Mouse (Mus musculus) right cerebral cortex, postnatal 4 days (tissue): Measurements from ENCODE around the gene Fam149a.

Experiments used
- DNase-seq: peaks from one replicate; pipeline ENCODE4 v3.0.0-alpha.2; 2022

The Fam149a gene

DNA sequence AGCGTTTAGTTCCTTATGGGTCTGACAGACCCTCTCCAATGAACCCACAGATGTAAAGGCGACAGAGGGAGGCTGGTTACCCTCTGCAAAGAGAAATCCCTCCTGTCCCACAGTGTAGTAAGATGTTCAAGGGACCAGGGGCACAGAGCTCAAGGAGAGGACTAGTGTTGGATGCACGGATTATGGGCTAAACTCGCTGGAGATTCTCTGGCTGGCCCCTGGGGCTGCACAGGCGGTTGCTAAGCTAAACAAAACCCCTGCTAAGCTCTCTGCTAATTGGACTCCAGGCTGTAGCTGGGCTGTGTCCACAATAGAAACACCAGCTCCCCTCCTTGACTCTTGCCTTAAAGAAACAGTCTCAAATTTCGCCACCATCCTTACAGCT is at the start of gene Fam149a:
Gene Fam149a (minus strand): TSS at position 329 of the 385 bp plus-strand sequence.
- DNase-seq = no peak

DNA sequence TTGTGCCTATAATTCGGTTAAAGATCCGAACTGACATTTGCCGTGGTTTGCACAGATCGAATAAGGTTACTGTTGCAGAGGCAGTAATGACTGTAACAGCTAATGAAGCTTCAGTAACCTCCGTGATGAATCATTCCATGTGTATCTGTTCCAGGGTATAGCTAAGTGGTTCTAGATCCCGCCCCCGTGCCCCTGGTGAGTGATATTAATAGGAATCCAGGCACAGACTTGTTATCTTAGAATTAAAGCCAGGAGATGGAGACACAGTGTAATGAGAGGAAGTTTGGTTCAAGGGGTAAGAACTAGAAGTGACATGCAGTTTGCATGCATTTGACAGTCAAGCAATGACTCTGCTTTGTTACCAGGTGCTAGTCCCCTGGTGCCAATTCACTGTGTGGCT is 38.1 kb upstream of the Fam149a start:
- DNase-seq = no peak

DNA sequence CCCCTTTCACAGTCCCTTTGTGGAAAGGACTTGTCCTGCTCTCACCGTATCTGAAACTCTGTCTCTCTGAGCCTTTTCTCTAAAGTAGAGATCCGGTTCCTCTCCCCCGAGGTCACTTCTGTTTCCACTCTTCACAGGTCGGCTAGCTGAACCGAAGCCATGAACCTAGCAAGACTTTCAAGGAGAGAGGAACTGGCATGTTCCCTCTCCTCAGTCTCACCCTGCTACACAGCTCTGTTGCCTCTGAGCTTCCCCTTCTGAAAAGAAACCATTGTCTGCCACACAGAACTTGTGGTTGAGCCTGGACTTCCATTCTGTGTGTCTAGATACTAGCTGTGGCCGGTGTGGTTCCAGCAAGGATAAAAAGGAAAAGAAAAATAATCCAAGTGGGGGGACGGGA is 32.9 kb upstream of the Fam149a start:
- no peak for DNase-seq

DNA sequence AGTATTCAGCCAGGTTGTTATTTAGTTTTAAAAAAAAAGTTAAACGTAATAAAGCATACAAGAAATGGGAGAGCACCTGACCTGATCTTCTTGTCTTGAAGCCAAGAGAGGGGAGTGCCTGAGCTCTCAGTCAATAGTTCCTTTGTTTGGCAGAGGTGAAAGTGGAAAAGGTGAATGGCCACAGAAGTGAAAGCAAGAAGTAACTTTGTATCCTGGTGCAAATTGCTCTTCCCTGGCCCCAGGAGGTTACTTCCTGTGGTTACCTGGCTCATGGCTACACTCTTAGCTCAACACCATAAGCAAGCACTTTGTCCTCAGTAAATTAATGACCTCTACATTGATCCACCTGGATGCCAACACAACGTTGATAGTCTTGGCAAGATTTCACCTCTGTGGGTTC is 28.8 kb upstream of the Fam149a start, which contains the start of gene Tlr3:
Gene Tlr3 (minus strand): TSS at position 199 of the 400 bp plus-strand sequence.
- no peak for DNase-seq

DNA sequence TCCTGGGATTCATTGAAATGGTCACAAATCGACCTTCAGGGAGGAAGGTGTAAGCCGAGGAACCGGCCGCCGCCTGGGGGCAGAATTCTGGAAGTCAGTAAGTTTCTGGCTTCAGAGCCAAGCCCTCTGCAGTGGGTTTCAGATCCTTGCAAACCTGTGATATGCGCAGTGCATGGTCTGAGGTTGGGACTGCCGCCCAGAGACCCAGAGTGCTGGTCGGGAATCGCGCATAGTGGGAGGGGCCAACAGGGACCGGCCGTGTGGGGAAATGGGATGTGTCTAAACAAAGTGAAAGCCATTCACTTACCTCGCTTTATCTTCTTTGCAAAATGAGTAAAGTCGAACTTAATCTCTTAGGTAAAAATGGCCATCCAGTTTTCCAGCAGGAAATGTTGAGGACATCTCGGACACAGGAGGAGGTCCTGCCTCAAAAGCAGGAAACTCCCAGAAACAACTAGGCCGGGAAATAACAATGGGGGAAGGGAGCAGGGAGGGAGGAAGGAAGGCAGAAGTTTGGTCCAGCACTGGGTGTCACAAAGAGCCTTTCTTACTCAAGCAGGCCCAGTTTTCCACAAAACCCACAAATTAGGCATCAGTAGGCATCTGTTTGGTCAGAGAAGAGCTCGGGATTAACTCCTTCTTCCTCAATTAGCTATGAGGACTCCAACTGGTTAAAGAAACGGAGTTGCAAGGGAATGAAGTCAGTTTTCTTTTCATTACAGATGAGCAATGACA is 28.2 kb upstream of the Fam149a start:
- DNase-seq = peak; percentile 26

DNA sequence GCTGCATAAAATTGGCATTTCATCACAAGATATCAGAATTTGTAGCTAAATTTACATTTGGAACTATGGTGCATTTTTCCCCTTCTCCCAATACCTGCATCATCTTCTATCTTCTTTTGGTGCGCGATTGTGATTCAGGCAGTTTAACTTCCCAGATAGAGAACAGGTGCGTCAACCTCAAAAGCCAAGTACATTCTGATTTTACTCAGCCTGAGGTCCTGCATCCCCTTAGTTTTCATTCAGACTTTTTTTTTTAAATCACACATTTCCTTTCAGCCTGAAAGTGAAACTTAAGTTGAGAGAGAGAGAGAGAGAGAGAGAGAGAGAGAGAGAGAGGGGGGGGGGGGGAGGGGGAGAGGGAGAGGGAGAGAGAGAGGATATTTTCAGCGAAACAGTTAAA is 27.6 kb upstream of the Fam149a start:
- DNase-seq = no peak

DNA sequence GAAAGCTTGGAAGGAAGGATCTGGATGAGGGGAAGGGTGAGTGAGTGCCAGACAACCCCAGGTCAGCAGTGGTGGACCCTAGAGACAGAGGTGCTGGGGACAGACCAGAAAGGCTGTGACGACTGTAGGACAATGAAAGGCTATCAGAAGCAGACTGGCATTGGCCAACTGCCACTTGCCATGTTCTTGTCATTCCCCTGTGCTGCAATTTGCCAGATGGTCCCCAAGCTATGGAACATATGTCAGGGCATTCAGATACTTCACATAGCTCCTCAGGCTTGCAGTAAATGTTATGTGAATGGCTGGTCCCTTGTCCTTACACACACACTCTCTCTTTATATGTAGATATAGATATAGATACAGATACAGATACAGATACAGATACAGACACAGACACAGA is 1.2 kb upstream of the Fam149a start:
- no peak for DNase-seq

DNA sequence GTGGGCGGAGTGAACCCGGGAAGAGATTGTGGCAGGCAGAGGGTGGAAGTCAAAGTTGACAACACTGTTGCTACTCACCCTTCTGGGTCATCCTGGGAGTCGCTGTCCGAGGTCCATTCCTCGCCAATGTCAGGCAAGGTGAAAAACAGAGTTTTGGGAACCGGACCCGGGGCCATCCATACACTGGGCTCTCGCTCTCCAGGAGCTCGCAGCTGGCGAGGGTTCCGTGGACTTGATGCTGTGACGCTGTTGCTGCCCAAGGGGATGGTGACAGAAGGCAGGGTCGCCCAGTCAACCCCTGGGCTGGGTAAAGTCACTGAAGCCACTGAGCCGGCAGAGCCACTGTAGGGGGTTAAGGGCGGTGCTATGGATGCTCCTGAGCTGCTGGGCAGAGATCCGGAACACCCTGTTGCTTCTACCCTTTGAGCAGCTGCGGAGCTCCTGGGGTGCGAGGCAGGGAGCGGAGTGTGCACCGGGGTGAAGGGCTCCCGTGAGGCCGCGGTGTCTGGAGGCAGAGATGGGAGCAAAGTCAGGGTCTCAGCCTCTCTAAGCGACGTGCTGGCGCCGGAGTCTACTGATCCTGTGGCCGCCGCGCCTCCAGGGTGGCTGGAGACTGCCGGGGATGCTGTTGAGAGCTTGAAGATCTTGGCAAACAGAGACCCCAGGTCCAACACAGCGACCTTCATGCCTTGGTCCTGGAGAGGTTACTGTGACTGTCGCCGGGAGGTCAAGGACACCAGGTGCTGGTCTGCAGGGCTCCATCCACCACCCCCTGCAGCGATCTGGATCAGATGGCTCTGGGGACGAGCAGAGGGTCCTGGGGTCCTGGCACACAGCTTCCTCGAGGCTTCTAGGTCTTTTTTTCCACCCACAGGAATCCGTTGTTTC is 772 bp downstream of the Fam149a start:
- no peak for DNase-seq

DNA sequence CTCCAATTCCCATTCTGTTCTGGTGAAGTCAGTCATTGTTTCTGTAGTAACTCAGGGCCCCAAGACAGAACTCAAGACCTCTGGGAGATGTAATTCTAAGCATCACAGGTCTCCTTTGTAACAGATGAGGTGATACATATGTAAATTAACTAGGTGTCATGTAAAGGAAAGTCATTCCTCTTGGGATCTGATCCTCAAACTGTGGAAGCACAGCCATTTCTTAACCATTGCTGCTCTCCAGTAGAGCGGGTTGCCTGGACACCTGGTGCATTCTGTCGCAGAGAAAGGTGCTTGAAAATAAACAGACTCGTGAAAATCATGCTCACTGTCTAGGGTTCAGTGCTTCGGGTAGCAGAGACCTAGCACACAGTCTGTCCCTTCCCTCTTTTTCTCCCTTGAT is 1.5 kb downstream of the Fam149a start:
- DNase-seq = no peak

DNA sequence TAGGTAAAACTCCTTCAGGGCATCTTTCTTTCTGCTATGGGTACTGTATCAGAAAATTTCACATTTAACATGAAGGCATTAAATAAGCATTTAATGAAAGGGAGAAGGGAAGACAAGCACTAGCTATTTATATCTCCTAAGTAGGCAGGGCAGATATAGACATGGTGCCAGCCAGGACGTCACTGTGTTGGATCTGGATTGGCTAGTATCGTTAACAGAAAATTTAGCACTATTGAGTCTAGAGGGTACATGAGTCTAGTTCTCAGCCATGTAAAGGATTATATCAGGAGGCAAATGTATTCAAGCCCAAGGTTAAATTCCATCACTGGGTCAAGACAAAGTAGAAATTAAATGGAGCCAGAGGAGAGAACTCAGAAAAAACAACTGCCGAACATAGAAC is 8.0 kb downstream of the Fam149a start:
- DNase-seq = no peak

DNA sequence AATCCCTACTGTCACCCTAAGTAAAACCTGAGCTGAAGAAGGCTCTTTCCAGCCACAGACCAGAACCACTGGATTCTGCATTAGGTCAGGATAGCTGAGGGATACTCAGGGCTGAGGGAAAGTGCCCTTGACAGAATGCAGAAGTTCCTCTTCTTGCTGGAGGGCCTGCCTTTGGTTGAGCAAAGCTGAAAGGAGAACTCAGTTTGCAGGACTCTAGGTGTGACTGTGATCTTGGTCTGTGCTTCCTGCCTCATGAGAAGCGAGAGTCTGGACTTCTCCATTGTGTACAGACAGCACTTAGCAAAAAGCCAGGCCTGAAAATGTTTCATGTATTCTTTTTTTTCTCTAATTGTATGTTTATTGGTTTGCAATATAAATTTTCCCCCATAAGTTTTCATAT is 14.9 kb downstream of the Fam149a start:
- no peak for DNase-seq

DNA sequence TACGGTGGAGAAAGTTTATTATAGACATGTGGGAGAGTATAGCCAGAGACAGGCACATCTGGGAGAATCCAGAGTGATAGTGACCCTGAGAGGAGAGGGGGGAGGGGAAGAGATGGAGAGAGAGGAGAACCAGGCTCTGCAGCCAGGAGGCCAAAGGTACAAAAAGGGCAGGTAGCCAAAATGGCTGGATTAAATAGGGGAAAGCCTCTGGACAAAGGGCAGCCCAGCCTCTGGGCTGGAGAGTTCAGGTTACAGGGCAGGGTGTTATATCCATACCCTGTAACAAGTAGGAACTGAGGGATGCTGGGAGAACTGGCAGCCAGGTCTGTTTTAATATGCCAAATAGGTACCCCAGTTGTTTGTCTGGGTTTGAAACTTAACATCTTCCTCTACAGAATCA is 18.9 kb downstream of the Fam149a start:
- DNase-seq = no peak

DNA sequence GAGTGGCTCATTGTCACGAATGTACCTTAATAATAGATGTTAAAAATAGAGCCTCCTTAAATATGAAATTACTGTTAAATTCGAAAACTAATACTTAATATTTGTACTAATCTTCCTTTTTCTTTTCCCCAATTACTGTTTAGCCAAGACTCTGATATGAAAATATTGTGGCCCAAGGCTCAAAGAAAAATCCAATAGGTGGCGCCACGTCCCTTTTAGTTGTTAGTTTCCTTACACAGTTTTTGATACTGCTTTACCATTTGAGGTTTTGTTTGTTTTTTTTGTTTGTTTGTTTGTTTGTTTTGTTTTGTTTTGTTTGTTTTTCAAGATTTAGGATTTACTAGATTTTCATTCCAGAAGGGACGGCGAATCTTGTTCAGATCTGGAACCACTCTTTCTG is 19.8 kb downstream of the Fam149a start:
- DNase-seq = peak; percentile 54

DNA sequence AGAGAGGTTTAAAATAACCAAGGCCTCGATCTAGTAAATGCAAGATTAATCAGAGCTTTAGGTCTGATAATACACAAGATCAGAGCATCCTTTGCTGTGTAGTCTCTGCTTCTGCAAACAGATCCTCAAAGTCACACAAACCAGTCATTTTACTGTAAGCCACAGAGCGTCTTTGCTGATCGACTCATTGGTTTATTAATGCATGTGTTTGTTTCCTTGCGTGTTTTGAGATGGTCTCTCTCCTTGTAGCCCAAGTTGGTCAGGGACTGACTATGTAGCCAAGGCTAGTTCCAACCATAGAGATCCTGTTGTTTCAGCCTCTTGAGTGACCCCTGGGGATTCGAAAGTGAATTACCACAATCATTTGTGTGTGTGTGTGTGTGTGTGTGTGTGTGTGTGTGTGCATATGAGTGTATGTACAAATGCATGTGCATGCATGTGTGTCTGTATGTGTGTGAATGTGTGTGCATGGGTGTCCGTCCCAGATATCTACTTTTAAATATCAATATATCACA is 22.9 kb downstream of the Fam149a start:
- no peak for DNase-seq

DNA sequence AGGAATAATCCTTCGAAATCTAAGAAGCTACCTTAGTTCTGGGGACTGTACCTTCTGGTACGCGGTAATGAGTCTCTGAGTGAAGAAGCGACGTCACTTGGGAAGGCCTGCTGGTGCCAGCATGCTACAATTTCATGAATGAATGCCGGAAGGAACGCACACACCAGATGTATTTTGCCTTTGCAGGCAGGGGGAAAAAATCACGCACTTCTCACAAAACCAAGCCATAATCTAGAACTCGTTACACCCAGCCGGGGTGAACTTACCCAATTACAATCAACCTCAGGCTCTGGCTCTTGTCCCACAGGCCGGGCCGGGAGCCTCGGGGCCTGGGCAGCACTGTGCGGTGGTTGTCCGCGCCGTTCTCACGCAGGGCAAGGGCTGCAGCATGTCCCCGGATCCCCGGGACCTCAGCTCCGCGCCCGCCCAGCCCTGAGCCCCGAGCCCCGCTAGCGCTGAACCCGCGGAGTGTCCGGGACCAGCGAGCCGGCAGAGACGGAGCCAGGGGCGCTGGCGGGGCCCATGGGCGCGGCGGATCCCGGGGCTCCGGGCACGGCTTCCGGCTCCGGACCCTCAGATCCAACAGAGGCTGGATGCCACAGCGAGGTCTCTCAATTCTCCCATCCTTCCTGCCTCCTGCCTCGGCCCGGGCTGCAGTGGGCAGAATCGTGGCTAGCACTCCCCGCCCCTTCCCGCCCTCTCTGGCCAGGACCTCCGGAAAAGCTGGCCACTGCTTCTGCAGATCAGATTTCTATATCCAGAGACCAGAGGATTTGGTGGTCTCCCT is 23.8 kb downstream of the Fam149a start:
- peak; percentile 53 for DNase-seq

DNA sequence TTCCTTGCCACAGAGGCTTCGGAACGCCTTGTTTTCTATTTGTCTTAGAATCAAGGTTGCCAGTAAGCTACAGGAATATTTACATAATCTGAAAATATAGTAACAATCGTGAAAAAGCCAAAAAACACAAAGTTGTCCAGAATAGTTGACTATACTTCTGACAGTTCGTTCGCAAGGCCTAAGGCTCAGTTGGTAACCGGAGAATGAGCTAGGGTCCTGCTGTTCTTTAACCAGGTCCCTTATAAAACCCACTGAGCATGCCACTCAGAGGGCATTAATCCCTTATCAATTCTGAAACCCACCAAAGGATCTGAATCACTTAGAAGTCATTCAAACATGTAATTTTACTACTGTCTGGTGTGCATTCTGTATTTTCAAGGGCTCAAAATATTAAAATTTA is 26.3 kb downstream of the Fam149a start:
- DNase-seq = no peak

DNA sequence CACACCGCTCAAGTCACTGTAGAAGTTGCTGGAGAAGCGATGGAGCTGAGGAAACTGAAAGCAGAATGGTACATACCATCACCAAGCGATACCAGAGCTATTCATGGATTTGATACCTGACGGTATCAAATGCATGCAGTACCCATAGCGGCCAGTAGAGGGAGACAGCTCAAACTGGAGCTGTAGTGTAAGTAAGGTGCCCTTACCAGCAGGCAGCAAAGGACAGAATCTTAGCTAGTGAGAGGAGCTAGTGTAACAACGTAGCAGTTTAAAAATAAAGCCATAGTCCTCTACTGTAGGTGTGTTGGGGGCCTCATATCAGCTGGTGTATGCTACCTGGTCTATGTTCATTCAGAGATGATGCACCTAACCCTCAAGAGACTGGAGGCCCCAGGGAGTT is 37.1 kb downstream of the Fam149a start:
- peak; percentile 57 for DNase-seq

DNA sequence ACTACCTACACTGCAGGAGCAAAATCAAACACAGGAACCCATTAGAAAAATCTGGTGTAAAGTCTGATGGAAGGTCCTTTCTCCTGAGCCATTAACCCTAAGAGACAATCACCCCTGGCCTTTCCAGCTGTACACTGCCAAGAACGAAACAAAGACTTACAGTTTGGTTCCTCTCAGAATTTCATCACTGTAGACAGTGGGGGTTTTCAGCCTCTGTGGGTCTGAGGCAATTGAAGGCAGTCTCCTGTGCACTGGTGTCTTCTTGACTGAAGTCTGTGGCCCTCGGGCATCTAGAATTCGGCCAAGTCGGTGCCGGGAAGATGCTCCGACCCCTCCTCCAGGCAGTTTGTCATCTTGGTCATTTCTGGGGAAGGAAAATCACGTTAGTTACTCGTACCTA is 37.8 kb downstream of the Fam149a start:
- DNase-seq = no peak

DNA sequence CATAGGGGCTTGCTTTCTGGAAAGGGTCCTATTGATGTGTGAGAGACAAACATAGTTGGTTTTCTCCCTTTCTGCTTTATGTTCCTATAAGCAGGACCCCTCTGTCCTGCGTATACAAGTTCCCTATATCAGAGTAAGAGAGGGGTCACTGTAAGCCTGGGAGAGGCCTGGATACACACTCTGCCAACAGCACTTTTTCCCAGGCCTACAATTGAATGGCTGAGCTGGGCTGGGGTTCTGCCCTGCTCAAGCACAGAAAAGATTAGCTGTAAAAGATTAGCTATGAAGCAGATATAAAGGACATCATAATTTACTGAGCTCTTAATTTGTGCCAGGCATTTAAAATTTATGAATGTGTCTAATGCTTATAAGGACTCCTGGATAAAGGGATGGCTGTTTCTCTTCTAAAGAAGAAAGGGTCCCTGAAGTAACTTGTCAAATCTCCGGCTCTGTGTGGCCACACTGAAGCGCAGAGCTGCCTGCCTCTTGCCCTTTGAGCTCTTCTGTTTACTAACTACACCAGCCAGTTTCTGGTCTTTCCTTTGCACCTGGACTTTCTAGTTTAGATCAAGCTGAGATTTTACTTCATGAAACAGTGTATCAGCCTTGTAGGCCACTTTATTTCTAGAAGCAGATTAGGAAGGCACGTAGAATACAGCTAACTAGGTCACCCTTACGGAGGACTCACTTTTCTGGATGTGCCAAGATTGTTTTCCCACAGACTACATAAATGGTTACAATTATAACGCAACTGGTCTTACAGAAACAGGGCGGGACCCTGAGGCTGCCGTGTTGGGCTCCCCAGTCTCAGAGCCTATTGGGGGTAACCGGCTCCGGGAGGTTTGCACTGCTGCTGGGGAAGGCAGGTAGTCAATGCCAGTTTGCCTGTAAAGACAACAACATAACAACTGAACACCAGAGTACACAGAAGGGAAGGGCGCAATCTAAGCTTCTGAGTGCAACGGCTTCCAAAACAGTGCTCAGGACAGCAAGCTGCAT is 40.2 kb downstream of the Fam149a start:
- DNase-seq = no peak

DNA sequence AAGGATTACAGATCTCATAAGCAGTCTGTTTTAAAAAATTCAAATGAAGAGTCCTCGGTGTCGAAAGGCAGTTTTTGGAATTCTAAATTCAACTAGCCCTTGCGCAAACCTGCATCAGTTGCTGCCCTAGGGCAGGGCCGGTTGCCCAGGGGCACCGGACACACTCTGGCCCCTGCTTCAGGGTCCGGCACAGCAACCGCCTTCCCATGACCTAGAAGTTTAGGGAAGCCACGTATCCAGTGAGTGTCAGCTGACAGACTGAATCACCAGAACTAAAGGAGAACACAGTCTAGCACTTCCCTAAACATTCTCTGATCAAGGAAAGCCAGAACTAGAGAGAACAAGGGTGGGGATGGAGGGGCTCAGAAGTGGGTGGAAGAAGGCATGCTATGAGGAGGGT is 48.6 kb downstream of the Fam149a start:
- no peak for DNase-seq

DNA sequence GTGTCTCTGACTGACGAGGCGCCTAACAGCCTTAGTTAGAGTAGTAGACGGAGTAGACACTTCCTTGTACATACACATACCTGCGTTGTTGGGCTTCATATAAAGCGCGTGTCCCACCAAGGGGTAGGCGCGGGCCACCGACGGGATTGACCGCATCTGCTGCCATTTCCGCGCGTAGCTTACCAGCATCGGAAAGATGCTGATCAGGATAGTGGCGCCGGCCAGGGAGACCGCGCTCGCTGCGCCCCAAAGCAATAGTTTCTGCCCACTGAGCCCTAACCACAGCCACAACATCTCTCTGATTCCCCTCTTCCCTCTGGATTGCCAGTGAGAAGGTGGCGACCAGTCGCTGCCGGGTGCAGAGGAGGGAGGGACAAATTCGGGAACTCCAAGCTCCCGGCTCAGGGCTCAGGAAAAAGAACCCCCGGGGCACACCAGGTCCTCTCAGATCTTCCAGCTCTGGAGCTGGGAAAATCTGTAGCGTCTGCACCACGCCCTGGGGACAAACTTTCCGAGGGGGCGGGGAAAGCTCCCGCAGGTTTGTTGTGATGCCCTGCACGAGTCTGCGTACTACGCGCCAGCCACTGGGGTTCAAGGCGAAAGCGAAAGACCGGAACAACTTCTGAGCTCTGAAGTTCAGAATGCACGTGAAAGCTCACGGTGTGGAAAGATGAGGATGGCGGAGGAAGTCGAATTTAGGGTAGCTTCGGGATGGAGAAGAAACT is 49.2 kb downstream of the Fam149a start, which contains the start of gene Cyp4v3:
Gene Cyp4v3 (minus strand): TSS at position 532 of the 725 bp plus-strand sequence.
- peak; percentile 38 for DNase-seq
